Mouse (Mus musculus) small intestine, adult 2 months (tissue): ENCODE measurements at regions not wholly inside any gene's neighbourhood (a gene's known extent, or its start where the extent isn't known, plus 50 kb on each side); places are given as distances from the start of the nearest gene placed in this dataset.

Experiments
- CTCF ChIP-seq: fragments of 200-500 bp; IDR thresholded peaks from 2 replicates; pipeline ENCODE4 v1.5.1; 2012; ENCODE audit warnings: low read depth, mild to moderate bottlenecking, control low read depth, inconsistent platforms, low read length, moderate library complexity, mixed read lengths; ENCODE audit not compliant: insufficient replicate concordance, insufficient read length; ENCODE audit errors: extremely low read depth
- POLR2A ChIP-seq: fragments of 200-500 bp; IDR thresholded peaks from 2 replicates; pipeline ENCODE4 v1.6.1; 2012; ENCODE audit warnings: low read depth, mild to moderate bottlenecking, control low read depth, inconsistent platforms, low read length, moderate library complexity

DNA sequence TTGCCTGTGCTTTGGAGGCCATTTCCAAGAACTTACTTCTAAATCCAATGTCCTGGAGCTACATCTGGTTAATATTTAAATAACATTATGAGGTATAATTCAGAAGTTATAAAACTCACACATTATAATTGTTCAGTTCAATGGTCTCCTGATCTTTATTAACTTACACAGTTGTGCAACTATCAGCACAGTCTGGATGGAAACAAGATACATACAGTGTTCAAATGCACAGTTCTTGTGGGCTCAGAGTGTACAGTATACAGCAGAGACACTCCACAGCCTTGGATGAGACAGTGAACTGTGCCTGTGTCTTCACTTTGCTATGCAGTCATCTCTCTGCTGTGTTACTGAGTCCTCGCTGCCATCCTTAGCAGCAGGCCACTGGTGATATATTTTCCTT lies 121.8 kb upstream of the Zfand5 start:
- TF ChIP-seq CTCF (no peak), POLR2A (no peak)
